Mouse (Mus musculus) MN1 (cell line): ENCODE measurements around the gene Abcb8.

Experiments
- DNase-seq: peaks from one replicate; pipeline ENCODE4 v3.0.0-alpha.2; 2016; ENCODE audit warnings: low spot score

Abcb8 gene

DNA sequence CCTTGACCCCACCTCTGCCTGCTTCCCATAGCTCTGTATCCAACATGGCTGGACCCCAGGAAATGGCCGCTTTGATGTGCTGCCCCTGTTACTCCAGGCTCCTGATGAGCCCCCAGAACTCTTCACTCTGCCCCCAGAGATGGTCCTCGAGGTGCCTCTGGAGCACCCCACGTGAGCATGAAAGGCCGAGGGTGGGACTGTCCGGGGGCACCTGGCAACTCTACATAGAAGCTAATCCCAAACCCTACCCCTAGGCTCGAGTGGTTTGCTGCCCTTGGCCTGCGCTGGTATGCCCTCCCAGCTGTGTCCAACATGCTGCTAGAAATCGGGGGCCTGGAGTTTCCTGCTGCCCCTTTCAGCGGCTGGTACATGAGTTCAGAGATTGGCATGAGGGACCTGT lies 23.7 kb upstream of the Abcb8 start:
- no peak for DNase-seq

DNA sequence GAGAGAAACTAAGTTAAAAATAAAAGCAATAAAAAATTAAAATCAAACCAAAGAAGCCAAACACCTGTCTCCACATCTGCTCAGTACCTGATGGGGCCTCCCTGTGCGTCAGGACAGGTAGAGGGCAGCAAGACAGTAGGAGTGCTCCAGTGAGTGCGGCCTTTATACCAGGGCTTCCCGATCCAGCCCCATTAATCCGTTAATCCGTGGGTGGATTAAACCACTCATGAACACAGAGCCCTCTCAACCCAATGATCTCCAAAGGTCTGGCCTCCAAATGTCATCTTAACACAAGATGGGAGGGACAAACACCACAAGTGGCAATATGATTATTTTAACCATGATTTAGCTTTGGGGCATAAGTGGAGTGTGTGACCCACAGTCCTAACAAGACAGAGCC lies 19.7 kb upstream of the Abcb8 start:
- DNase-seq, result no peak

DNA sequence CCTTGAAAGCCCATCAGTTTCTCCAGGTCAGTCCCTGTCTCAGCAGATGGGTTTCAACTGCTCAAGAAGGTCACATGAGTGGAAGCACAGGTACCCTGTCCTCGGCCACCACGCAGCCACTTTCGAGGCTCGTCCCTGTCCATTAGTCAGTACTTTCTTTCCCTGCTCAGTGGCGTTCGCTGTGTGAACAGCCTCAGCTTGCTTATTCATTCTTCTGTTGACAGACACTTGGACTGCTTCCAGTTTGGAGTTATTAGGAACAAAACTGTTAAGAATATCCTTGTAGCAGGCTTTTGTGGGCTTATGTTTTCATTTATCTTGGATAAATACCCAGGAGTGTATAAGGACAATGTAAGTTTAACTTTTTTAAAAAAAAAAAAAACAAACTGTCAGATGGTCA lies 19.2 kb upstream of the Abcb8 start:
- DNase-seq, result peak; percentile 42

DNA sequence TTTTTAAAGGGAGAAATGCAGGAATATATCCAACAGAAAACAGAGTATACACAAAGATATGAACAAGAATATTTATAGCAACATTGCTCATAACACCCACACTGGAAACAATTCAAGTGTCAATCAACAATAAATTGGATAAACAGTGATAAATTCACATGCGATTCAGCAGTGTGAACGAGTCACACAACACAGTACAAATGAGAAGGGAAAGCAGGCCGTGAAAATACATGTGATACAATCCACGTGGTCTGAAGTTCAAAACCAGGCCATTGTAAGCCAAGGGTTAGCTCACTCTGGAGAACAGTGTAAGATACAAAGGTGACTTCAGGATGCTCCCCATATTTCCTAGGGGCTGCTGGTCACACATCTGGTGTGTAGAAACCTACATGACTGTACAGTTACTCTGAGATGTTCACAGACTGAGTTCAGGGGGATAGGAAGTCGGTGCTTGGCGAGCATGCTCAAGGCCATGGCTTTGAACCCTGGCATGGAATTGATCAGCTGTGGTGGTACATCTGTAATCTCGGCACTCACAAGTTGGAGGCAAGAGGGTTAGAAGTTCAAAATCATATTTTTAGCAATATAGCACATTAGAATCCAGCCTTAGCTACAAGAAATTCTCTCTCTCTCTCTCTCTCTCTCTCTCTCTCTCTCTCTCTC lies 18.7 kb upstream of the Abcb8 start:
- no peak for DNase-seq

DNA sequence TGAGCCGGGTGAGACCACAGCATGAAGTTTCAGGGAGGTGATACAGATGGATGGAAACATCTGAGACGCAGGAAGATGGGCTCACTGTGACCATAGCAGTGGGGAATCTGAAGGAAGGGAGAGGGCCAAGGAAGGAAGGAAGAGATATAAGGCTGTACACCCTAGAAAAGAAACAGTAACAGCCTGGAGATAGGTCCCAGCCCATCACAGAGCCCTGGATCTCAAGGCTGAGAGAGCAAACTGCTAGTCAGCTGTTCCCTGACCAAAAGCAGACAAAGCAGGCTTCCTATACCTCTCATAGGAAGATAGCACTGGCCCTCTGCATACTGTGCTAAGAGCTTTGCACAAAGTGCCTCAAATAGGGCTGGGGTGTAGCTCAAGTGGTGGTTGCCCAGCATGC lies 14.8 kb upstream of the Abcb8 start:
- DNase-seq, result no peak

DNA sequence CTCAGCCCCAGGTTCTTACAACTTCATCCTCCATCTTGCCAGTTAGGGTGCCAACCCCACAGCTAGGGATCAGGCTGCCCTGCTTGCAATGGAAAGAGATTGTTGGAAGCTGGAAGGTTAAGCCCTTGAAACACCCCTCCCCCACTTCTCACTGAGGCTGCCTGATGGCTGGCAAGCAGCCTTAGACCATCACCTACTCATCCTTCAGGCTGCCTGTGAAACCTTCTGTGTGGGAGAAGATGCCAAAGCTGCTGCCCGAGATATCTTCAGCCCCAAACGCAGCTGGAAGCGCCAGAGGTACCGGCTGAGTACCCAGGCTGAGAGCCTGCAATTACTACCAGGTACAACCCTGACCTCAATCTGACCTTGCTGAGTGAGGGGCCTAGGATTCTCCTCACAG lies 14.0 kb upstream of the Abcb8 start:
- DNase-seq, result no peak

DNA sequence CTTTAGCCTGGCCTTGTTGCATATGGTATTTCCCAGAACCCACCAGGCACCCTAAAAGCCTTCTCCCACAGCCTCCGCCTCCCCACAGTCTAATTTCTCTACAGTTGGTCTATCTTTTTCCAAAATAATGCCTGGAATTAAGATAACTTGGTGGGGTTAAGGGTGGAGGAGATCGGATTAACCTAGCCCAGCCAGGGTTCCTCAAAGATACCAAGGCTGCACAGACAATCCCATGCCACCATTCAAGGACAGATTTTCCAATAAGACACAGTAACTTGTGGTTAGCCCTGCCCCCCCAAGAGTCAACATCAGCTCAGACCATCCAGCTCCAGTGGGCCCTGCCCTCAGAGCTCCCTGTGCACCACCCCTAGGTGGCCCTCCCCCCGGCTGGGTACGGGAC lies 13.0 kb upstream of the Abcb8 start:
- no peak for DNase-seq

DNA sequence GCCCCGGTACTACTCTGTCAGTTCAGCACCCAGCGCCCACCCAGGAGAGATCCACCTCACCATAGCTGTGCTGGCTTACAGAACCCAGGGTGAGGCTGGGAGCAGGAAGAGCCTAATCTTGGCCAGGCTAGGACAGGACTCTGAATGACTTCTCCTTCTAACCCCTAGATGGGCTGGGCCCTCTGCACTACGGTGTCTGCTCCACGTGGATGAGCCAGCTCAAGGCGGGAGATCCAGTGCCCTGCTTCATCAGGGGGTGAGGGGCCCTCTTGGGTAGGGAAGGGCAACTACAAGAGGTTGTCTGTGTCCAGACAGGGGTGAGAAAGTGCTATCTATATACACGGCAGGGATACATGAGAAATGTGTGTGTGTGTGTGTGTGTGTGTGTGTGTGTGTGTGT lies 12.0 kb upstream of the Abcb8 start:
- no peak for DNase-seq

DNA sequence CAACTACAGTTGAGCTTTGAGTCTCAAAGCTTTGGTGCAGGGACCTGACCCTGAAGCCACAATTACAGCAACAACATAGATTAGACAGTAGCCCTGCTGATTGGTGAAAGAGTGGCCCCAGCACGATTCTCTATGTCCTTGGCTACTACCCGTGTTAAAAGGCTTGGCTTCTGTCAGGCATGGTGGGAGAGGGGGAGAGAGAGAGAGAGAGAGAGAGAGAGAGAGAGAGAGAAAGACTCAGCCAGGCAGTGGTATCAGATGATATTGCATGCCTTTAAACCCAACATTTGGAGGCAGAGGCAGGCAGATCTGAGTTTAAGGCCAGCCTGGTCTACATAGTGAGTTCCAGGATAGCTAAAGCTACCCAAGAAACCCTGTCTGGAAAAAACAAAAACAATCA lies 11.5 kb upstream of the Abcb8 start:
- DNase-seq, result no peak

DNA sequence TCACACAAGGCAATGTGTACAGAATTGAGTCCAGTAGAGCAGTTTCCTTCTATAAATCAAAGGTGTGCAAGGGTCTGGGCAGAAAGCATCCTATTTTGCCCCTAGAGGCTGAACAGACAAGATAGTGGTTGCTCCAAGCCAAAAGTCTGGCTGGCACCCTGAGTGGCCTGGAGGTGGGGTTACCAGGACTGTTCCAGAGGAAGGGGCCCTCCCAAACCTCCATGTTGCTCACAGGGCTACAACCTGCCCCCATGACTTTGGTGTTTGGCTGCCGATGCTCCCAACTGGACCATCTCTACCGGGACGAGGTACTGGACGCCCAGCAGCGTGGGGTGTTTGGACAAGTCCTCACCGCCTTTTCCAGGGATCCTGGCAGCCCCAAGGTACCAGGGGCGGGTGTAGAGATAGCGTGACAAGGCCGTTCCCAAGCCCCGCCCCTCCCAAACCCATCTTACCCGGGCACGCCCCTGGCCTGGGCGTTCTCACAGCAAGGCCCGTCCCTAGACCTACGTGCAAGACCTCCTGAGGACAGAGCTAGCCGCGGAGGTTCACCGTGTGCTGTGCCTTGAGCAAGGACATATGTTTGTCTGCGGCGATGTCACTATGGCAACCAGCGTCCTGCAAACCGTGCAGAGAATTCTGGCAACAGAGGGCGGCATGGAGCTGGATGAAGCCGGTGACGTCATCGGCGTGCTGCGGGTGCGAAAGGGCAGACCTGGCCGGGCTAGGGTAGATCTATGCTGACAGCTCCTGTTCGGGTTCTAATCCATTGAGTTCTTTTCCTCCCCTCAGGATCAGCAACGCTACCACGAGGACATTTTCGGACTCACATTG lies 10.2 kb upstream of the Abcb8 start:
- DNase-seq, result peak; percentile 97

DNA sequence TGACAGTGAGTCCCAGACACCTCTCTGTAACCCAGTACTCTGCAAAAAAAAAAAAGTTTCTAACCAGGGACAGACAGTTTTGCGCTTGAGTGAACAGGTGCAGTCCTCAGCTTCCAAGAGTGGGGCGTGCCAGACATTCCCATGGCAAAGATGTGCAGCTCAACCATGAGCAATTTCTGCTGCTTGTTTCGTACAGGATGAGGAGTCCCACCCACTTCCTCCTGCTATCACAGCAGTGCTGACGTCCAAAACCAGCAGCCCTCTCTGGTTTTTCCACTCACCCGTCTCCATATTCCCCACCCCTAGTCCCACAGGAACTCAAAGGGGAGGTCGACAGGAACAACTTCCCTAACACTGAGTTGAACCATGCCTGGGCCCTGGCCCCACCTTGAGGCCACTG lies 9.1 kb upstream of the Abcb8 start:
- no peak for DNase-seq

DNA sequence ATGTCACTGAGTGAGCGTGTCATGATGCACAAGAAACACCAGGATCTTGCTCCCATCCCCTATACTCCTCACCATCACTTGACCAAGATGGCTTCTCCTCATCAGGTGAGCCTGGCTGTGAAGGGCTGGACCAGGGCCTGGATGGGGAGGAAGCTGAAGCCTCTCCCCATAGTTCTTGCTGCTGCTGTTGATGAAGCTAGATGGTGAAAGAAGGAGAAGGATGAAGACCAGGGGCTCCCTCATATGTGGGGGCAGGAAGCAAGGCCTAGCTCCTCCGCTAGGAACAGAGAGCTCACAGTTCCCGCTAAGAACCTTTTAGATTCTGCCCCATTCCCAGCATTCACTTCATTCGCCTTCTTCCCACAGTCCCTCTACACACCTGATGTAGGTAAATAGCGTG lies 8.1 kb upstream of the Abcb8 start:
- DNase-seq, result no peak

DNA sequence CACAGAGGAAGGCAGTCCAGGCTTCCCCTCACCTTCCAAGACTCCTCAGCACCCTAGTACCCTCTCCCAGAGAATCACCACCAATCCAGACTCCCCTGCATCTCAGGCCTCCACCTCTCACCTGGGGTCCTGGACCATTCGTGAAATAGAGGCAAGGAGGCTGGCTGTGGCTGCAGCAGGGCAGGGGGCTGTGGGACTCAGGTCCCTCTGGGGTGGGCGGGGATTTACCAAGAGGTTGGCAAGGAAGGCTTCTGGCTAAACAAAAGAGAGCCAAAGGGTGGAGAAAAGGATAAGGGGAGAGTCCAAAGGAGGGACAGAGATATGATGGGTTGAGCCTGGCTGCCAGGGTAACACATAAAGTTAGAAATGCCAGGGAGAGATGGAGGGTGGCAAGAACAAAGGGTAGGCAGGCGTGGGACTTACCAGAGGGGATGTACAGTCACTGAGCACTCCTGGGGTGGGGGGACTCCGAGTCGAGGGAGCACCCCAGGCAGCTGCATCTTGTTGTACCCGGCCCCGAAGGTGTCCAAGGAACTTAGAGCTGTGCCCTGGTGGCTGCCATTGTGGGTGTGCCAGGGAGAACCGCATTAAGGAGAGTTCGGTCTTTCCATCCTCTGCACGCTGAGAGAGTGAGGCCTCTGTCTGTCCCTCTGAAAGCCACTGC lies 7.4 kb upstream of the Abcb8 start:
- no peak for DNase-seq

DNA sequence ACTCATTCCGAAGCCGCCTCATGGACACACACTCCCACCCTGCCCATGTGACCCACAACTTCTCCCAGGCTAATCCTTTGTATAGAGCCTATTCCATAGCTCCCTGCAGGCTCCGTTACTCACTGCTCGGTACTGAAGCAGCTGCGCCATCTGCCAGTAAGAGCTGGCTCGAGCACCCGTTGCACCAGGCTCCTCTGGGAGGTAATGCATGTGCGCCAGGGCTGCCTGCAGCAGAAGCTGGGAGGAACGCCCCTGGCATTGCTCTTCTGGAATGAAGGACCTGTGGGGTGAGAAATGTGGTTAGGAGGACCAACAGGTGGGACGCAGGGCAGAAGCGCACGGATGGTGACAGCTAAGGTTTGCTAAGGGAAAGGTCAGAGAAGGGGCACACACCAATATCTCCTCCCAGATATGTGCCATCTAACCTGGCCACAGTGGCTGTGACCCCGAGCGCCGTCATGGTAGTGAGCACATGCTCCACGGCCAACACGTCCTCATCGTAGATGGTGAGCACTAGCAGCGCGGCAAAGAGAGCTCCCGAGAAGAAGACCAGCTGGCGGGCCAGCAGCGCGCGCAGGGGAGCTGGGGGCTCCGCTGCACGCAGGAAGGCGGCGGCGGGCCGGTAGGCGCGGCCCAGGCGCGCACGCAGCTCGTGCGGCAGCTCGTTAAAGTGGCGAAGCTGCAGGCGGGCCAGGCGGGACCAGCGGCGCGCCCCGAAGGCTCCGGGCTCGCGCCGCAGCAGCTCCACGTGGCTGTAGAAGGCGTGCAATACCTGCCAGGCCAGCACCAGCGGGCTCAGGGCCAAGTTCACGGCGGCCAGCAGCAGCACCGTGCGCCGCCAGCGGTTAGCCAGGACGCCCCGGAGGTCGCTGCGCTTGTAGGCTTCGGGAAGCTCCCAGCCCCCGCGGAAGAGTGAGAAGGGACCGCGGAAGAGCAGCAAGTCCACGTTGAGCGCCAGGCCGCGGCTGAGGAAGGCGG lies 5.9 kb upstream of the Abcb8 start:
- DNase-seq, result peak; percentile 89

DNA sequence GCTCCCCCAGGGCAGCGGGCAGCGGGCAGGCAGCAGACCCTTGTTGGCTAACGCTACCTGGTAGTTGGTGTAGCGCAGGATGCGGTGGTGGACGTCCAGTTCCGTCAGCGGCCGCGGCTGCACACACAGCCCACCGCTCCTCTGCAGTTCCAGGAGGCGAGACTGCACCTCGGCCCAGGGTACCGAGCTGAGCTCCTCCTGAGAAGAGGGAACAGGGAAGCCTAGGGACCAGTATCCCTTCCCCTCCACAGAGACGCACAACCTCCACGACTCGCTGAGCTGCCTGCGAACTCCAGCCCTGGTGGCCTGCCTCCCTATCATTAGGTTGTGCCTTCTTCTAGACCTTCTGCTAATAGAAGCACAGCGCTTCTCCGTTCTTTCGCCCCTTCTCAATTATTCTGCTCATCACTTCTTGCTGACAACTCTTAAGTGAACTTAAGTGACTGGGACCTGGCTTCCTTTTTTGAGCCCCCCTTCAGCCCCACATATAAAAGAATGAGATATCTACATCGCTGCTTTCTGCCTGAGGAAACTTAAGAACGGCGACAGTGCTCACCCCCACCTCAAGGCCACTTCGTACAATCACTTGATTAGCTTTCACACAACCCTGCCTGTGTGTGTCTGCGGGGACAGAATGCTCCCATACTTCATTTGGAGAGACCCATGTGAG lies 5.1 kb upstream of the Abcb8 start:
- DNase-seq, result no peak

DNA sequence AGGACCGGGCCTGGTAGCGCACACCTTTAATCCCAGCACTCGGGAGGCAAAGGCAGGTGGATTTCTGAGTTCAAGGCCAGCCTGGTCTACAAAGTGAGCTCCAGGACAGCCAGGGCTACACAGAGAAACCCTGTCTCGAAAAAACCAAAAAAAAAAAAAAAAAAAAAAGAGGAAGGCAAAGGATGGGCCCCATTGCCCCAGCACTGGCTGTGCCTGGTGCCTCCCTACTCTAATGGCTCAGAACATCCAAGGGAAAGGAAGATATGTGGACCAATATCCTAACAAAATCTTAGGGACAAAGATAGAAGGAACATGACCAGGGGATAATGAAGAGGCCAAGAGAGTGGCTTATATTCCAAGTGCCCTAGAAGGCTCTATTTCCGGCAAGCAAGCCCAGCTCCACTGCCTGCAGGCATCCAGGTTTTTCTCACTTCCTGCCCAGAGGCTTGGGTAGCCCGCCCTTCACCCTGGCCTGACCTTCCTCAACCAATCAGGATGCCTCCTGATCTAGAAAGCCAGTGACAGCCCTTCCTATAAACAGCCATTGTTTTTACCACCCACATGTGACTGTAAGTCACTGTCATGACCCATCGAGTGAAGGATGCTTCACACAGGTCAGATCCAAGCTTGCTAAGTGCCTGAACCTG lies 4.3 kb upstream of the Abcb8 start:
- DNase-seq, result peak; percentile 88

DNA sequence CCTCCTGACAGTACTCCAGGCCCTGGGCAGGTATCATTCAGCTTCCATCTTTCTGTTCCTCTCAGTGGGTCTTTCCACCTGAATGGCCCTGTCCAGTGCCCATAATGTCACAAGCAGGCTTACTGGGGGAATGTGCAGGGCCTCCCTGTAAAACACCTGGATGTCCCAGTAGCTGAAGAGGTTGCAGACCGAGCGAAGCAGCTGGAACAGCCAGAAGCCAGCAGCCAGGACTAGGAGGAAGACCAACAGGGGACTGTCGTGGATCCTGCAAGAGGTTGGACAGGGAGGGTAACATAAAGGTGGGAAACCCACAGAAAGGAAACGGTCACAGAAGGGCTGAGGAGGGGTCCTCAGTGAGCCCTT lies 3.8 kb upstream of the Abcb8 start:
- no peak for DNase-seq

DNA sequence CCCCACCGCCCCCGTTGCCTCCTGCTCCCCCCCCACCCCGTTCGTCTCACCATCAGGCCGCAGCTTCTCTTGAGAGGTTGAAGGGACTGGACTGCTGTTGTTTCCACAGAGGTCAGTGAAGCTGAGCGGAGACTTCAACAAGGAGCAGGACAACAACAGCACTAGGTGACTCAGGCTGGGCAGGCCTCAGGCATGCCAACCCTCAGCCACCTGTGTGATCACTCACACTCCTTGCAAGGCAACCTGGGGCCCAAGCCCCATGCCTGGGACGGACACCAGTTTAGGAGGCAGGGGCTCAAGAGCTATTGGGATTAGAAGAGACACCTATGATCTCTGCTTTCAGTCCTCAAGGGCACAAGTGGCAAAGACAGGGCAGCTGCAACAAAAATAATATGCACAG lies 1.6 kb upstream of the Abcb8 start, which contains the start of gene Atg9b:
Gene Atg9b, minus strand, starts transcription at position 280 of the 400 bp plus-strand sequence.
- no peak for DNase-seq

DNA sequence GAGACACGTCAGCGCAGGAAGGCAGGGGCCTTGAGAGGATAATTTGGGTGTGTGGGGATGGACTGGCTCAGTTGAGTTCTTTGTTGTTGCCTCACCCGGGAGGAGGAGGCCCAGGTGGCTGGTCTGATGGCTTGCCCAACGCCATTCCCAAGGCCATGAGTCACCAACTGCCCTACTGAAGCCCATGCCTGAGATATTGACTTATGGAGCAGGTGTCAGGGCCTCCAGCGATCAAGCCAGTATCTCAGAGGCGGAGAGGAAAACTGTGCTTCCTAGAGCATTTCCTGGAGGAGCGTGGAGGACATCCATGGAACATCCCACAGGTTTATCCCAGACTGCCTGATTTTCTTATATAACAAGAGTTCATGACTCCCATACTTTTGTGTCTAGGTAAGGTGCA lies 739 bp upstream of the Abcb8 start:
- peak; percentile 53 for DNase-seq

DNA sequence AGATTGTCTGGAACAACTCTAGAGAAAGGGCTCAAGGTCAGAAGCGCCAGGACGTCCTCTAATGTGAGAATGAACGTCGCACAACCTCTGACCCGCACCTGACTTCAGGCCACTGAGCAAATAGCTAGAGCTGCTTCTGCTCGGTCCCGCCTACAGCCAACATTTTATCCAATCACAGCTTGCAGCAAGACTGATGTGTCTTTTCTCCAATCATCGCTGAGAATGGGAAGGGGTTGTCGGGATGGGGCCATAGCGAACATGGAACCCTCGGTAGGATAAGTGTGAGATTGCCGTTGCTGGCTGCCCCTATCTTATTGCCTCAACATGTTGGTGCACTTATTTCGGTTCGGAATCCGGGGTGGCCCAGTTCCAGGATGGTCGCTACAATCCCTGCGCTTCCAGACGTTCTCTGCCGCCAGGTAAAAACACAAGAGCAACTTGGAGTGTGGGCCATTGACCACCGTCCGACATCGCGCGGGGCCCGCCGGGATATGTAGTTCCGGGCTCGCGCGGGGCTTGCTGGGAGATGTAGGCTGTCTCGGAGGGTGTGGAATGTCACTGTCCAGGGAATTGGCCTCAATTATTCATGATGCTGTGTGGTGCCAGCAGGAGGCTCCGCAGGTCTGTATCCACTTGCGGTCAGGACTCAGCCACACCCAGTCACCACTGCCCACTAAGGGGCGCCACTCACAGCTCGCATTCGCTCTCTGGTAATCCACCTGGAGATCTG lies 867 bp downstream of the Abcb8 start:
- DNase-seq, result peak; percentile 97
